Mouse (Mus musculus) erythroblast, adult 5-6 weeks (primary cell): ENCODE data around the gene Atp6ap1. TPM values are rescaled to one million over a fixed set of nuclear protein-coding genes. Genes with fewer than 3 reads are reported as not detected.

Source experiments
- ATAC-seq: replicated peaks from 2 replicates; pipeline ENCODE4 v1.8.0; 2016; ENCODE audit warnings: moderate number of reproducible peaks, mild to moderate bottlenecking, moderate TSS enrichment, inconsistent platforms; ENCODE audit not compliant: poor library complexity, low FRiP score, severe bottlenecking
- total RNA-seq, 2 experiments: library from RNA; stranded (forward) in 1 of 2; stranded (reverse) in 1 of 2; fragments of 150-400 nt in 1 of 2; fragments of 200-764, 138-1000 nt in 1 of 2; gene quantifications; 2 replicates each; pipeline versions ENCODE4 v1.2.3 to v1.2.4; 2015 to 2017; ENCODE audit warnings: low replicate concordance in 2 of 2

Gene Atp6ap1
- total RNA-seq (2015; ENCODE audit: low replicate concordance) (144 and 155 TPM in 2 replicates), total RNA-seq (2017; ENCODE audit: low replicate concordance) (143 and 265 TPM in 2 replicates)

GRCm38 (mm10) chrX:74296538-74297448, at the start of gene Atp6ap1:
Gene Atp6ap1 (plus strand): TSS chrX:74297097.
- peak; percentile 98 for ATAC-seq

GRCm38 (mm10) chrX:74248651-74249050, 48.2 kb upstream of the Atp6ap1 start:
- no peak for ATAC-seq

- ATAC-seq: no peak
Observed at GRCm38 (mm10) chrX:74249615-74250014, 47.3 kb upstream of the Atp6ap1 start, which contains the start of gene Flna. Gene Flna (minus strand): TSS chrX:74249820.

- peak; percentile 96 for ATAC-seq
Observed at GRCm38 (mm10) chrX:74254153-74254887, 42.6 kb upstream of the Atp6ap1 start, which contains the start of gene Emd. Gene Emd (plus strand): TSS chrX:74254687.

GRCm38 (mm10) chrX:74254888-74255565, 41.9 kb upstream of the Atp6ap1 start:
- peak; percentile 62 for ATAC-seq

GRCm38 (mm10) chrX:74257746-74258145, 39.2 kb upstream of the Atp6ap1 start:
- ATAC-seq: no peak

GRCm38 (mm10) chrX:74269736-74270061, 27.2 kb upstream of the Atp6ap1 start:
- peak; percentile 15; the same call in 1 of the 2 replicates for ATAC-seq

- peak; percentile 97 for ATAC-seq
Observed at GRCm38 (mm10) chrX:74270062-74270901, 26.6 kb upstream of the Atp6ap1 start, which contains the start of gene Rpl10. Gene Rpl10 (plus strand): TSS chrX:74270812.

- peak; percentile 37 for ATAC-seq
Observed at GRCm38 (mm10) chrX:74270902-74271551, 25.9 kb upstream of the Atp6ap1 start.

GRCm38 (mm10) chrX:74273422-74274322, 23.2 kb upstream of the Atp6ap1 start:
- no peak for ATAC-seq

- no peak for ATAC-seq
Observed at GRCm38 (mm10) chrX:74277916-74278315, 19.0 kb upstream of the Atp6ap1 start.

- ATAC-seq: 0 out of 2 replicates have a peak, but pooled peaks have one; percentile 4
Observed at GRCm38 (mm10) chrX:74281041-74281731, 15.7 kb upstream of the Atp6ap1 start.

- peak; percentile 93 for ATAC-seq
Observed at GRCm38 (mm10) chrX:74281732-74282394, 15.0 kb upstream of the Atp6ap1 start, which contains the start of the genes Taz and Dnase1l1. Gene Taz (plus strand): TSS chrX:74281912. Gene Dnase1l1 (minus strand): TSS chrX:74282337.

- ATAC-seq: peak; percentile 76
Observed at GRCm38 (mm10) chrX:74282395-74283091, 14.4 kb upstream of the Atp6ap1 start.

- ATAC-seq: 0 out of 2 replicates have a peak, but pooled peaks have one; percentile 1
Observed at GRCm38 (mm10) chrX:74283092-74283437, 13.8 kb upstream of the Atp6ap1 start.

- ATAC-seq: no peak
Observed at GRCm38 (mm10) chrX:74293431-74293830, 3.5 kb upstream of the Atp6ap1 start.
